Mouse (Mus musculus): ENCODE data around the gene Etfb. TPM values are rescaled to one million over a fixed set of nuclear protein-coding genes. Genes with fewer than 3 reads are reported as not detected.
A peak's percentile ranks its signal among the peaks of the same experiment; 100 is the strongest.

The Etfb gene
- polyA plus RNA-seq, 1 experiment from 2014 or later: 347 TPM

DNA sequence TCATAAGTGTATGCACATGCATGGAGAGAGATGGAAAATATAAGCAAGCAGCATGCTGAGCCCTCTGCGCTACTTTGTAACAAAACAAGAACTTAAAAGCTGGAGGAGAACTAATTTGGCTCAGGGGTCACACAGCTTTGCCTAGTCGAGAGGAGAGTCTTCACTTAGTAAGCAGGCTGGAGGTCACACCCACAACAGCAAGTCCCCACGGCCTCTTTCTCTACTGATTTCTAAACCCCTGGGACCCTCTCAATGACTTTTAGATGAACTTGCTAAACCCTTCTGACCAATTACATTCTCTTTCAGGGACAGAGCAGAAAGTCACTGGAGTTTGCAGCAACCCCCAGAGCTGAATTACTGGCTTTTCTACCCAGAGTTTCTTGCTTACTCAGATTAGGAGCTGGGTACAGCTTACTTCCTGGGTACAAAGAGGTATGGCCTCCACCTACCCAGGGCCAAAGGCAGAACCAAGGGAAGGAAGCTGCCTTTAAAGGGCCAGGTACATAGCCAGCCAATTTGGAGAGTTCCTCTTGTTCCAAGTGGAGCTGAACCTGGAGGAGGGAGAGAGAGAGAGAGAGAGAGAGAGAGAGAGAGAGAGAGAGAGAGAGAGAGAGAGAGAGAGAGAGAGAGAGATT is 19.8 kb upstream of the Etfb start:
- no peak overlapping the region for H3K4me2 ChIP-seq (ENCODE audit: low read length)
- 61% methylated on average over 3 of the region's 3 CpGs for WGBS
- H3K4me1 ChIP-seq (replicated peaks; ENCODE audit: control insufficient read depth, insufficient read depth, low read length): no peaks in the 10 kb centered on the region

DNA sequence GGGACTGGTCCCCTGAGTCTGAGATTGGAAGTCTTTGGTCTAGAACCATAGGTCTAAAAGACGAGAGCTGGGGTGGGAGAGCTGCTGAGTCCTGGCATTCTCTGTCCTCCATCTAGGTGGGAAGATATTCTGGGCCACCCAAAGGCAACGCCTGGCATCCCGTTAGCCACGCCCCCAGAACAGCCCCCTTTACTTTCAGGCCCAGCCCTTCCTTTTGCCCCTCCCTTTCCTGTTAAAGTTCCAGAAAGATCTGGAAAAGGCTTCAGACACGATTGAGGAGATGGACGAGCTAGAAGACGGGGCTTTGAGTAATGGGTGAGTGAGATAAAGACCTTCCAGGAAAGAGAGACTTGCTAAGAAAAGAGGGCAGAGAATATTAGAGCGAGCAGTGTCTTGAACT is 16.5 kb upstream of the Etfb start, which contains the start of gene Lim2:
Gene Lim2, plus strand, starts transcription at position 265 of the 400 bp plus-strand sequence.
- no peak within 1 kb of the TSS for H3K4me2 ChIP-seq (ENCODE audit: low read length)
- H3K9ac ChIP-seq (ENCODE audit: low read length): no peak within 1 kb of the TSS
- no peak for DNase-seq (ENCODE audit: low spot score)
- no peaks in the 10 kb centered on the region for H3K36me3 ChIP-seq (ENCODE audit: control insufficient read depth, insufficient read depth, low read length)
- no peaks in the 10 kb centered on the region for H3K27me3 ChIP-seq (replicated peaks; ENCODE audit: control insufficient read depth, insufficient read depth, low read length)
- WGBS: 82% methylated on average over 8 of the region's 8 CpGs
- ATAC-seq (replicated peaks; ENCODE audit: low FRiP score, low TSS enrichment, low read depth): no peak
- H3K9me3 ChIP-seq (ENCODE audit: control insufficient read depth, low read length): no peaks in the 10 kb centered on the region
- H3K4me1 ChIP-seq (replicated peaks; ENCODE audit: control insufficient read depth, insufficient read depth, low read length): no peaks in the 10 kb centered on the region
- H3K4me3 ChIP-seq (ENCODE audit: low read depth, low read length): no peak within 1 kb of the TSS
- no peak within 1 kb of the TSS for H3K27ac ChIP-seq (ENCODE audit: low read depth)

More for the DNA sequence above, 19.8 kb upstream of the Etfb start:
- H3K36me3 ChIP-seq (ENCODE audit: control insufficient read depth, insufficient read depth, low read length): no peaks in the 10 kb centered on the region
- no peak overlapping the region for H3K4me3 ChIP-seq (ENCODE audit: low read depth, low read length)
- no peak overlapping the region for H3K27ac ChIP-seq (ENCODE audit: low read depth)
- DNase-seq (ENCODE audit: low spot score) (no peak), ATAC-seq (replicated peaks; ENCODE audit: low FRiP score, low TSS enrichment, low read depth) (no peak)
- no peaks in the 10 kb centered on the region for H3K9me3 ChIP-seq (ENCODE audit: control insufficient read depth, low read length)
- H3K27me3 ChIP-seq (replicated peaks; ENCODE audit: control insufficient read depth, insufficient read depth, low read length): no peaks in the 10 kb centered on the region
- no peak overlapping the region for H3K9ac ChIP-seq (ENCODE audit: low read length)

DNA sequence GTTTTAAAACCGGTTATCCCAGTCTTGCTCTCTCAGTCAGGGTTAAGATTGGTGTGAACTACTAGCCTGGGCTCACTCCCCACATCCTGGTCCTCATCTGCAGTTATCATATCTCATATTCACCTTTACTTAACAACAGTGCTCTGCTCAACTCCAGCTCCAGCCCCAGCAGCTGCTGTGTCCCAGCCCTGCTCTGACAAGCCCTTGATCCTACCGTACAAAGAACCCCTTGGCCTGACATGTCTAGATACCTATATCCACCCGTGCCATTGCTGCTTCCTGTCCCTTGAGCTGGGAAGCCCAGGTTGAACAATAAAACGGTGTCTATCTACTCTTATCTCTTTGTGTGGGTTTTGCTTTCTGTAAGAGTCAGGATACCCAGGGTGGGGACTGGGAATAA is 14.4 kb upstream of the Etfb start:
- ATAC-seq (replicated peaks; ENCODE audit: low FRiP score, low TSS enrichment, low read depth) (peak; percentile 41; the same call in 1 of the 2 replicates), DNase-seq (ENCODE audit: low spot score) (no peak)
- Histone ChIP-seq H3K4me3 (ENCODE audit: low read depth, low read length) (no peak overlapping the region), H3K9ac (ENCODE audit: low read length) (no peak overlapping the region), H3K36me3 (ENCODE audit: control insufficient read depth, insufficient read depth, low read length) (no peaks in the 10 kb centered on the region), H3K4me2 (ENCODE audit: low read length) (no peak overlapping the region), H3K9me3 (ENCODE audit: control insufficient read depth, low read length) (no peaks in the 10 kb centered on the region), H3K27me3 (replicated peaks; ENCODE audit: control insufficient read depth, insufficient read depth, low read length) (no peaks in the 10 kb centered on the region), H3K4me1 (replicated peaks; ENCODE audit: control insufficient read depth, insufficient read depth, low read length) (no peaks in the 10 kb centered on the region), H3K27ac (ENCODE audit: low read depth) (no peak overlapping the region)
- WGBS: 43% methylated on average over 4 of the region's 4 CpGs

GRCm38 (mm10) chr7:43432891-43433290 is 11.0 kb upstream of the Etfb start:
- Histone ChIP-seq H3K9me3 (ENCODE audit: control insufficient read depth, low read length) (no peaks in the 10 kb centered on the region), H3K36me3 (ENCODE audit: control insufficient read depth, insufficient read depth, low read length) (no peaks in the 10 kb centered on the region), H3K4me1 (replicated peaks; ENCODE audit: control insufficient read depth, insufficient read depth, low read length) (no peaks in the 10 kb centered on the region), H3K9ac (ENCODE audit: low read length) (no peak overlapping the region), H3K4me3 (ENCODE audit: low read depth, low read length) (no peak overlapping the region), H3K4me2 (ENCODE audit: low read length) (no peak overlapping the region), H3K27me3 (replicated peaks; ENCODE audit: control insufficient read depth, insufficient read depth, low read length) (no peaks in the 10 kb centered on the region), H3K27ac (ENCODE audit: low read depth) (no peak overlapping the region)
- 73% methylated on average over 4 of the region's 4 CpGs for WGBS
- ATAC-seq (replicated peaks; ENCODE audit: low FRiP score, low TSS enrichment, low read depth): no peak
- DNase-seq (ENCODE audit: low spot score): no peak

GRCm38 (mm10) chr7:43434676-43435075 is 9.2 kb upstream of the Etfb start:
- Histone ChIP-seq H3K4me3 (ENCODE audit: low read depth, low read length) (no peak overlapping the region), H3K4me1 (replicated peaks; ENCODE audit: control insufficient read depth, insufficient read depth, low read length) (no peaks in the 10 kb centered on the region), H3K9me3 (ENCODE audit: control insufficient read depth, low read length) (no peaks in the 10 kb centered on the region), H3K9ac (ENCODE audit: low read length) (no peak overlapping the region), H3K27me3 (replicated peaks; ENCODE audit: control insufficient read depth, insufficient read depth, low read length) (no peaks in the 10 kb centered on the region), H3K4me2 (ENCODE audit: low read length) (no peak overlapping the region), H3K36me3 (ENCODE audit: control insufficient read depth, insufficient read depth, low read length) (no peaks in the 10 kb centered on the region), H3K27ac (ENCODE audit: low read depth) (no peak overlapping the region)
- ATAC-seq (replicated peaks; ENCODE audit: low FRiP score, low TSS enrichment, low read depth): no peak
- DNase-seq (ENCODE audit: low spot score): no peak
- 87% methylated on average over 5 of the region's 5 CpGs for WGBS

- Histone ChIP-seq H3K9me3 (ENCODE audit: control insufficient read depth, low read length) (no peaks in the 10 kb centered on the region), H3K36me3 (ENCODE audit: control insufficient read depth, insufficient read depth, low read length) (no peaks in the 10 kb centered on the region), H3K9ac (ENCODE audit: low read length) (no peak within 1 kb of the TSS), H3K4me2 (ENCODE audit: low read length) (no peak within 1 kb of the TSS), H3K4me3 (ENCODE audit: low read depth, low read length) (no peak within 1 kb of the TSS), H3K27me3 (replicated peaks; ENCODE audit: control insufficient read depth, insufficient read depth, low read length) (no peaks in the 10 kb centered on the region), H3K27ac (ENCODE audit: low read depth) (no peak within 1 kb of the TSS), H3K4me1 (replicated peaks; ENCODE audit: control insufficient read depth, insufficient read depth, low read length) (no peaks in the 10 kb centered on the region)
- WGBS: 73% methylated on average over 10 of the region's 10 CpGs
- ATAC-seq (replicated peaks; ENCODE audit: low FRiP score, low TSS enrichment, low read depth): no peak
- no peak for DNase-seq (ENCODE audit: low spot score)
Measured at GRCm38 (mm10) chr7:43436341-43437255, 7.3 kb upstream of the Etfb start, which contains the start of gene Nkg7. Gene Nkg7 (plus strand): TSS chr7:43437073.

- Histone ChIP-seq H3K9me3 (ENCODE audit: control insufficient read depth, low read length) (no peaks in the 10 kb centered on the region), H3K27ac (ENCODE audit: low read depth) (no peak overlapping the region), H3K36me3 (ENCODE audit: control insufficient read depth, insufficient read depth, low read length) (no peaks in the 10 kb centered on the region), H3K4me2 (ENCODE audit: low read length) (no peak overlapping the region), H3K9ac (ENCODE audit: low read length) (no peak overlapping the region), H3K4me3 (ENCODE audit: low read depth, low read length) (no peak overlapping the region), H3K27me3 (replicated peaks; ENCODE audit: control insufficient read depth, insufficient read depth, low read length) (no peaks in the 10 kb centered on the region), H3K4me1 (replicated peaks; ENCODE audit: control insufficient read depth, insufficient read depth, low read length) (peaks cover 3% of the 10 kb centered on the region; the same call in 1 of the 2 replicates)
- no peak for DNase-seq (ENCODE audit: low spot score)
- WGBS: 78% methylated on average over 4 of the region's 4 CpGs
- no peak for ATAC-seq (replicated peaks; ENCODE audit: low FRiP score, low TSS enrichment, low read depth)
Measured at GRCm38 (mm10) chr7:43438611-43439010, 5.3 kb upstream of the Etfb start.

- WGBS: 77% methylated on average over 6 of the region's 6 CpGs
- Histone ChIP-seq H3K27ac (ENCODE audit: low read depth) (no peak within 1 kb of the TSS), H3K9me3 (ENCODE audit: control insufficient read depth, low read length) (no peaks in the 10 kb centered on the region), H3K4me3 (ENCODE audit: low read depth, low read length) (no peak within 1 kb of the TSS), H3K36me3 (ENCODE audit: control insufficient read depth, insufficient read depth, low read length) (no peaks in the 10 kb centered on the region), H3K4me1 (replicated peaks; ENCODE audit: control insufficient read depth, insufficient read depth, low read length) (peaks cover 10% of the 10 kb centered on the region), H3K4me2 (ENCODE audit: low read length) (no peak within 1 kb of the TSS), H3K27me3 (replicated peaks; ENCODE audit: control insufficient read depth, insufficient read depth, low read length) (no peaks in the 10 kb centered on the region), H3K9ac (ENCODE audit: low read length) (no peak within 1 kb of the TSS)
- ATAC-seq (replicated peaks; ENCODE audit: low FRiP score, low TSS enrichment, low read depth) (no peak), DNase-seq (ENCODE audit: low spot score) (no peak)
Measured at GRCm38 (mm10) chr7:43440482-43440881, 3.4 kb upstream of the Etfb start, which contains the start of gene Cldnd2. Gene Cldnd2 (plus strand): TSS chr7:43440782.
